Mouse (Mus musculus): Measurements from ENCODE around the gene Cldn7. TPM values are rescaled to one million over a fixed set of nuclear protein-coding genes. Genes with fewer than 3 reads are reported as not detected.

Gene Cldn7
- total and polyA plus RNA-seq, 3 experiments = 0.31 to 0.36 TPM; not detected in 1

GRCm38 (mm10) chr11:69996161-69997061 is 31.8 kb downstream of the Cldn7 start:
- H3K9me3 ChIP-seq (replicated peaks; ENCODE audit: insufficient read depth, low read length) = no peaks in the 10 kb centered on the region
- peak; percentile 79 for DNase-seq (ENCODE audit: low read depth, low spot score)
- peak overlapping the region; percentile 66 to 98 for H3K4me3 ChIP-seq (ENCODE audit: control insufficient read depth in 1 of 2, insufficient read depth in 1 of 2, low read depth in 2 of 2, low read length in 2 of 2)
- H3K4me1 ChIP-seq (ENCODE audit: control insufficient read depth in 1 of 2, insufficient read depth in 2 of 2, low read length in 2 of 2) = peaks cover 12 to 40% of the 10 kb centered on the region in 2 experiments
- no peaks in the 10 kb centered on the region for H3K27me3 ChIP-seq (ENCODE audit: control insufficient read depth in 1 of 2, insufficient read depth in 2 of 2, low read length in 2 of 2)
- H3K79me2 ChIP-seq (ENCODE audit: control insufficient read depth, insufficient read depth, low read length, poor library complexity) = peaks cover 41% of the 10 kb centered on the region
- 0 out of 2 replicates have a peak, but pooled peaks have one; percentile 18 for TF ChIP-seq SIN3A (IDR thresholded peaks at IDR 0.05; ENCODE audit: low read length)
- TF ChIP-seq MYB (IDR thresholded peaks at IDR 0.05; ENCODE audit: low read depth, low read length) = no peak
- no peak for TF ChIP-seq GABPA (IDR thresholded peaks at IDR 0.05; ENCODE audit: low read depth, low read length)
- TF ChIP-seq NELFE (IDR thresholded peaks at IDR 0.05; ENCODE audit: low read depth, low read length) = no peak
- no peak for TF ChIP-seq SMC3 (IDR thresholded peaks at IDR 0.05; ENCODE audit: low read depth, low read length)
- peak; percentile 29; the same call in 1 of the 2 replicates for TF ChIP-seq ZMIZ1 (IDR thresholded peaks at IDR 0.05; ENCODE audit: low read depth, low read length)
- peak; percentile 38 for TF ChIP-seq HCFC1 (IDR thresholded peaks at IDR 0.05; ENCODE audit: low read depth, low read length)
- no peak for TF ChIP-seq POLR2A (IDR thresholded peaks at IDR 0.05; ENCODE audit: control insufficient read depth in 1 of 2, insufficient read depth in 1 of 2, low read depth in 1 of 2, low read length in 2 of 2, poor library complexity in 1 of 2)
- TF ChIP-seq USF2 (IDR thresholded peaks at IDR 0.05; ENCODE audit: borderline replicate concordance in 1 of 2, insufficient read depth in 1 of 2, low read depth in 1 of 2, low read length in 2 of 2) = no peak
- TF ChIP-seq CHD1 (IDR thresholded peaks at IDR 0.05; ENCODE audit: low read depth, low read length) = no peak
- no peak for TF ChIP-seq EP300 (IDR thresholded peaks at IDR 0.05; ENCODE audit: low read depth in 1 of 2, low read length in 2 of 2)
- TF ChIP-seq MYC (IDR thresholded peaks at IDR 0.05; ENCODE audit: low read depth, low read length) = no peak
- TF ChIP-seq RCOR1 (IDR thresholded peaks at IDR 0.05; ENCODE audit: low read depth, low read length) = no peak
- TF ChIP-seq ETS1 (IDR thresholded peaks at IDR 0.05; ENCODE audit: low read depth, low read length) = 0 out of 2 replicates have a peak, but pooled peaks have one; percentile 31
- no peak for TF ChIP-seq BHLHE40 (IDR thresholded peaks at IDR 0.05; ENCODE audit: borderline replicate concordance, low read depth, low read length)
- TF ChIP-seq MAFK (IDR thresholded peaks at IDR 0.05; ENCODE audit: borderline replicate concordance, low read depth, low read length) = no peak
- no peak for TF ChIP-seq CHD2 (IDR thresholded peaks at IDR 0.05; ENCODE audit: low read length)
- TF ChIP-seq CTCF (IDR thresholded peaks at IDR 0.05 in 2 of 3, conservative IDR thresholded peaks at IDR 0.05 in 1 of 3; ENCODE audit: control insufficient read depth in 1 of 3, insufficient read depth in 1 of 3, low read depth in 2 of 3, low read length in 3 of 3, poor library complexity in 1 of 3, severe bottlenecking in 1 of 3) = no peak
- 0 out of 2 replicates have a peak, but pooled peaks have one; percentile 1 for TF ChIP-seq TCF12 (IDR thresholded peaks at IDR 0.05; ENCODE audit: low read depth, low read length)
- H3K36me3 ChIP-seq (ENCODE audit: control insufficient read depth in 1 of 2, insufficient read depth in 2 of 2, low read length in 2 of 2) = peaks cover 8 to 44% of the 10 kb centered on the region in 2 experiments
- peak overlapping the region; percentile 88 for H3K27ac ChIP-seq (ENCODE audit: control insufficient read depth, low read depth, low read length)
- peak overlapping the region; percentile 99 for H3K9ac ChIP-seq (ENCODE audit: control insufficient read depth, low read depth, low read length, poor library complexity, severe bottlenecking)
